ENCODE assay signal across 1 mouse cellular context in genomic region chr5:32853731-32854507, GRCm38 (mm10).
TF ChIP-seq lines count a peak whose summit lies in the region.

Gene Prr14l (minus strand): TSS chr5:32854256.

TF ChIP-seq in MEL, 35 proteins besides CTCF, POLR2A, EP300 and RAD21 (continued from another document):
- TF ChIP-seq ETS1 (IDR thresholded peaks at IDR 0.05; ENCODE audit: low read depth, low read length) (peak; percentile 80), USF1 (IDR thresholded peaks at IDR 0.05; ENCODE audit: low read depth, low read length) (no peak; the same call in 1 of the 2 replicates), SIN3A (IDR thresholded peaks at IDR 0.05; ENCODE audit: low read length) (peak; percentile 97), MEF2A (IDR thresholded peaks at IDR 0.05; ENCODE audit: extremely low read depth, insufficient replicate concordance, low read depth, low read length, poor library complexity, severe bottlenecking) (no peak), KAT2A (conservative IDR thresholded peaks at IDR 0.05; ENCODE audit: low read depth, low read length) (peak; percentile 65; the same call in 1 of the 2 replicates)
TF ChIP-seq in MEL: peak in this region for 22.
